Mouse (Mus musculus): ENCODE data around the gene Zfp53. TPM values are rescaled to one million over a fixed set of nuclear protein-coding genes. Genes with fewer than 3 reads are reported as not detected.
"Not testable (repeated sequence)": the region's sequence is repeated elsewhere in the genome, so short reads cannot be mapped to it uniquely, and the experiment has no call there.

Zfp53 gene
- total RNA-seq (2021) = 1 to 10 TPM; 7.3 to 8.0 TPM

GRCm38 (mm10) chr17:21488760-21489499 lies at the start of gene Zfp53:
TSS of gene Zfp53 (plus strand) at chr17:21488998.
- DNase-seq = peak; percentile 80
- intact Hi-C loops (cut with DNase I) = no loop called here

GRCm38 (mm10) chr17:21449669-21450068 lies 39.1 kb upstream of the Zfp53 start:
- intact Hi-C loops (cut with DNase I) = loop anchor here (5.0 kb wide), 1 partner anchor 68 kb away; no protein-coding TSS in a partner anchor

GRCm38 (mm10) chr17:21450138-21450704 lies 38.6 kb upstream of the Zfp53 start, which contains the start of gene Zfp51:
TSS of gene Zfp51 (plus strand) at chr17:21450374.
- DNase-seq = peak; percentile 92
- intact Hi-C loops (cut with DNase I) = loop anchor here (5.0 kb wide), 1 partner anchor 67 kb away; no protein-coding TSS in a partner anchor

More at GRCm38 (mm10) chr17:21449669-21450068, 39.1 kb upstream of the Zfp53 start:
- peak; percentile 53 for DNase-seq

- intact Hi-C loops (cut with DNase I) = no loop called here
- no peak for DNase-seq
These were observed 25.2 kb upstream of the Zfp53 start for GRCm38 (mm10) chr17:21463550-21463949.

GRCm38 (mm10) chr17:21472032-21472652 lies 16.7 kb upstream of the Zfp53 start:
- intact Hi-C loops (cut with DNase I) = no loop called here

GRCm38 (mm10) chr17:21472653-21473307 lies 16.0 kb upstream of the Zfp53 start:
- intact Hi-C loops (cut with DNase I) = no loop called here
- DNase-seq = no peak

More at GRCm38 (mm10) chr17:21472032-21472652, 16.7 kb upstream of the Zfp53 start:
- DNase-seq = no peak

GRCm38 (mm10) chr17:21473362-21474190 lies 15.2 kb upstream of the Zfp53 start:
- intact Hi-C loops (cut with DNase I) = no loop called here

GRCm38 (mm10) chr17:21474729-21475128 lies 14.1 kb upstream of the Zfp53 start:
- DNase-seq; intact Hi-C loops (cut with DNase I): not testable (repeated sequence)

More at GRCm38 (mm10) chr17:21473362-21474190, 15.2 kb upstream of the Zfp53 start:
- DNase-seq = no peak

- intact Hi-C loops (cut with DNase I); DNase-seq: not testable (repeated sequence)
These were observed 13.5 kb upstream of the Zfp53 start for GRCm38 (mm10) chr17:21475290-21475689.

GRCm38 (mm10) chr17:21476351-21476750 lies 12.4 kb upstream of the Zfp53 start:
- DNase-seq; intact Hi-C loops (cut with DNase I): not testable (repeated sequence)

GRCm38 (mm10) chr17:21478103-21478777 lies 10.6 kb upstream of the Zfp53 start:
- intact Hi-C loops (cut with DNase I) = not testable (repeated sequence)

GRCm38 (mm10) chr17:21489500-21490001 lies 753 bp downstream of the Zfp53 start:
- intact Hi-C loops (cut with DNase I) = no loop called here

More at GRCm38 (mm10) chr17:21478103-21478777, 10.6 kb upstream of the Zfp53 start:
- DNase-seq = not testable (repeated sequence)

GRCm38 (mm10) chr17:21501365-21501764 lies 12.6 kb downstream of the Zfp53 start:
- intact Hi-C loops (cut with DNase I) = no loop called here
- DNase-seq = no peak

More at GRCm38 (mm10) chr17:21489500-21490001, 753 bp downstream of the Zfp53 start:
- DNase-seq = no peak

- DNase-seq = no peak
- intact Hi-C loops (cut with DNase I) = no loop called here
These were observed 15.7 kb downstream of the Zfp53 start for GRCm38 (mm10) chr17:21504524-21504923.

- intact Hi-C loops (cut with DNase I) = no loop called here
- no peak for DNase-seq
These were observed 17.5 kb downstream of the Zfp53 start for GRCm38 (mm10) chr17:21506258-21506657.

- DNase-seq = no peak
- intact Hi-C loops (cut with DNase I) = no loop called here
These were observed 21.0 kb downstream of the Zfp53 start for GRCm38 (mm10) chr17:21509756-21510155.

GRCm38 (mm10) chr17:21515403-21516105 lies 26.8 kb downstream of the Zfp53 start:
- intact Hi-C loops (cut with DNase I) = loop anchor here (5.0 kb wide), 2 partner anchors 63 to 243 kb away; partner anchors contain the start of gene Zfp51
- peak; percentile 53 for DNase-seq

Measured in left cerebral cortex, postnatal 4 days (tissue).